Mouse (Mus musculus) forebrain, embryonic 10.5 days (tissue): ENCODE results near the gene Tle3. TPM values are rescaled to one million over a fixed set of nuclear protein-coding genes. Genes with fewer than 3 reads are reported as not detected.

Experiments used
- DNase-seq: peaks from one replicate; pipeline ENCODE4 v3.0.0-alpha.2; 2017; ENCODE audit warnings: low spot score; ENCODE audit errors: extremely low spot score
- H3K27ac ChIP-seq: fragments of 300-500 bp; sonication (generic); 2 replicates; pipeline ENCODE4 v1.5.1; 2016; ENCODE audit warnings: mild to moderate bottlenecking
- H3K27me3 ChIP-seq: fragments of 300-500 bp; sonication (generic); 2 replicates; pipeline ENCODE4 v1.6.1; 2016; ENCODE audit warnings: mild to moderate bottlenecking; ENCODE audit not compliant: poor library complexity, severe bottlenecking
- H3K36me3 ChIP-seq: fragments of 300-500 bp; sonication (generic); replicated peaks from 2 replicates; pipeline ENCODE4 v1.6.1; 2016; ENCODE audit warnings: mild to moderate bottlenecking, moderate library complexity
- H3K4me1 ChIP-seq: fragments of 300-500 bp; sonication (generic); 2 replicates; pipeline ENCODE4 v1.6.1; 2016
- H3K4me3 ChIP-seq: fragments of 300-500 bp; sonication (generic); 2 replicates; pipeline ENCODE4 v1.5.1; 2016; ENCODE audit warnings: mild to moderate bottlenecking, moderate library complexity
- H3K9me3 ChIP-seq: fragments of 300-500 bp; sonication (generic); 2 replicates; pipeline ENCODE4 v1.6.1; 2016; ENCODE audit warnings: mild to moderate bottlenecking, moderate library complexity
- WGBS: fragments of 180-500 bp; shearing (Covaris S2); methylation state at CpG from one replicate; pipeline ENCODE4 v1.1.7; 2016; 5-methylcytosine and 5-hydroxymethylcytosine counted together
- polyA plus RNA-seq: library from polyadenylated mRNA; unstranded; fragments of >200 nt; fragmentation: Nextera tagmentation; extraction: Ambion mirVana; gene quantifications from 2 replicates; pipeline ENCODE4 v1.2.1, GENCODE M21; 2016

Tle3 gene
- polyA plus RNA-seq, 1 experiment from 2014 or later = 43.4 TPM

DNA sequence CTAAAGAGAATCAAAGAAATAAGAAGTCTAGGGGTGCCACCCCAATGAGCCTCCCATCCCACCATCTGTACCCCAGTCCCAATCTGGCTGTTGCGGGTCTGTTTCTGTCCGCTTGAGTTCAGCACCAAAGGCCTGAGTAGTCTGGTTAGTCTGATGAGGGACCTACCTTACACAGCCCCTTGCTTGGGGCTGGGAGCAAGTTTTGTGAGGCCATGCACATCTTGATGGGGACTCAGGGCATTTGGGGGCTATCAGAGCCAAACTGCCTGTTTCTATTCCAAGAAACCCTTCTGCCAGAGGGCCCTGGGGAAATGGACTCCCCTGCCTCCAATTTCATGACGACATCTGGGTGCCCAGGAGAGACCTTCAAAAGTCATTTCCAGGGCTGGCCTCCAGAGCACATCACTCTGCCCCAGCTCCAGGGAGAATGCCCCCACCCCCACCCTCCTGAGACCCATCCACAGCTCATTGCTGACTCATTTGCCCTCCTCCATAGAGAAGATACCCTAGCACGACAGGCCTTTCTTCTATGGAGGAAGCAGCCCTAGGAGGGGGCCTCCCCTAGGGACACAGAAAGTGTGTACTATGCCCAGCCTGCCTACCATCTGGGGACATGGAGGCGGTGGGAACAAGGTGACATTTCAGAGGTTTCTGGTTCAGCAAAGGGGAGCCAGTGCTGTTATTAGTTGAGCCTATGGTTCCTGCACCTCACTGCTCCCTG, 84.4 kb downstream of the Tle3 start:
- 75% methylated on average over 5 of the region's 5 CpGs for WGBS
- no peak overlapping the region for H3K4me3 ChIP-seq
- no peak for DNase-seq
- 0 out of 2 replicates have a peak overlapping the region, but pooled peaks have one; percentile 30 for H3K27ac ChIP-seq
- H3K36me3 ChIP-seq = no peaks in the 10 kb centered on the region
- no peaks in the 10 kb centered on the region for H3K9me3 ChIP-seq
- peaks cover 93% of the 10 kb centered on the region for H3K27me3 ChIP-seq
- peaks cover 39% of the 10 kb centered on the region for H3K4me1 ChIP-seq

GRCm38 (mm10) chr9:61457162-61457523, 85.0 kb downstream of the Tle3 start:
- 47% methylated on average over 10 of the region's 10 CpGs for WGBS
- peaks cover 44% of the 10 kb centered on the region for H3K4me1 ChIP-seq
- no peaks in the 10 kb centered on the region for H3K36me3 ChIP-seq
- no peak overlapping the region for H3K4me3 ChIP-seq
- H3K27ac ChIP-seq = no peak overlapping the region
- peaks cover 93% of the 10 kb centered on the region for H3K27me3 ChIP-seq
- H3K9me3 ChIP-seq = no peaks in the 10 kb centered on the region
- no peak for DNase-seq

DNA sequence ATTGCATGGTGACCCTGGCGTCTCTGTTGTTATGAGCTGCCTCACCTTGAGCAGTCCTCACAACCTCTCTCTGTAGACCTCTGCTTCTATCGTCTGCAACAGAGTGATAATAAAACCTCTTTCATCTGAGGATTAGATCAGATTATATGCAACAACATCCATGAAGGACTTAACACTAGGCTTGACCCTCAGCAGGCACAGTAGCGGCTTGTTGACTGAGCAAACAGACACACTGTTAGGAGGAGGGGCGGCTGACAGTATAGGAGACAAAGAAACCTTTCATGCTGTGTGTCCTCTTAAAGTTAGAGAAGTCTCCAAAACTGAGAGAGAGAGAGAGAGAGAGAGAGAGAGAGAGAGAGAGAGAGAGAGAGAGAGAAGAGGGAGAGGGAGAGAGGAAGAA, 89.7 kb downstream of the Tle3 start:
- Histone ChIP-seq H3K4me1 (peaks cover 31% of the 10 kb centered on the region), H3K27ac (no peak overlapping the region), H3K9me3 (peaks cover 18% of the 10 kb centered on the region), H3K27me3 (peaks cover 100% of the 10 kb centered on the region), H3K36me3 (no peaks in the 10 kb centered on the region), H3K4me3 (no peak overlapping the region)
- DNase-seq = no peak
- WGBS = 52% methylated on average over 4 of the region's 4 CpGs

- WGBS = 88% methylated on average over 3 of the region's 3 CpGs
- Histone ChIP-seq H3K27me3 (peaks cover 96% of the 10 kb centered on the region), H3K36me3 (no peaks in the 10 kb centered on the region), H3K9me3 (peaks cover 18% of the 10 kb centered on the region), H3K27ac (no peak overlapping the region), H3K4me3 (no peak overlapping the region), H3K4me1 (peaks cover 28% of the 10 kb centered on the region)
- no peak for DNase-seq
Measured at GRCm38 (mm10) chr9:61467436-61467835, 95.3 kb downstream of the Tle3 start.
